Mouse (Mus musculus) forebrain, embryonic 15.5 days (tissue): ENCODE data around the gene Cd101. TPM values are rescaled to one million over a fixed set of nuclear protein-coding genes. Genes with fewer than 3 reads are reported as not detected.

Experiments used
- ATAC-seq: fragments of 200-750 bp; cut with Nextera tagmentation; replicated peaks from 2 replicates; pipeline ENCODE4 v1.8.0; 2017; ENCODE audit warnings: mild to moderate bottlenecking, moderate TSS enrichment, moderate library complexity
- H3K27ac ChIP-seq: fragments of 300-500 bp; sonication (generic); replicated peaks from 2 replicates; pipeline ENCODE4 v1.5.1; 2015; ENCODE audit warnings: mild to moderate bottlenecking, inconsistent platforms
- H3K27me3 ChIP-seq: fragments of 300-500 bp; sonication (generic); 2 replicates; pipeline ENCODE4 v1.6.1; 2015; ENCODE audit warnings: inconsistent platforms
- H3K36me3 ChIP-seq: fragments of 300-500 bp; sonication (generic); 2 replicates; pipeline ENCODE4 v1.6.1; 2015; ENCODE audit warnings: mild to moderate bottlenecking, inconsistent platforms
- H3K4me1 ChIP-seq: fragments of 300-500 bp; sonication (generic); 2 replicates; pipeline ENCODE4 v1.6.1; 2015; ENCODE audit warnings: inconsistent platforms
- H3K4me2 ChIP-seq: fragments of 300-500 bp; sonication (generic); replicated peaks from 2 replicates; pipeline ENCODE4 v1.6.1; 2015; ENCODE audit warnings: mild to moderate bottlenecking, inconsistent platforms
- H3K4me3 ChIP-seq: fragments of 300-500 bp; sonication (generic); 2 replicates; pipeline ENCODE4 v1.5.1; 2015; ENCODE audit warnings: mild to moderate bottlenecking, inconsistent platforms
- H3K9ac ChIP-seq: fragments of 300-500 bp; sonication (generic); replicated peaks from 2 replicates; pipeline ENCODE4 v1.6.1; 2015; ENCODE audit warnings: mild to moderate bottlenecking, inconsistent platforms
- H3K9me3 ChIP-seq: fragments of 300-500 bp; sonication (generic); 2 replicates; pipeline ENCODE4 v1.6.1; 2016; ENCODE audit warnings: inconsistent platforms
- WGBS: fragments of 180-500 bp; shearing (Covaris S2); methylation state at CpG from one replicate; pipeline ENCODE4 v1.1.7; 2015; ENCODE audit warnings: mixed read lengths; 5-methylcytosine and 5-hydroxymethylcytosine counted together
- polyA plus RNA-seq: library from polyadenylated mRNA; unstranded; fragments of >200 nt; fragmentation: Nextera tagmentation; extraction: Ambion mirVana; gene quantifications from 2 replicates; pipeline ENCODE4 v1.2.1, GENCODE M21; 2015

Cd101 gene
- polyA plus RNA-seq, 1 experiment from 2014 or later, result 0.05 TPM

- Histone ChIP-seq H3K9ac (no peak overlapping the region), H3K4me3 (no peak overlapping the region), H3K9me3 (no peaks in the 10 kb centered on the region), H3K4me2 (no peak overlapping the region), H3K36me3 (no peaks in the 10 kb centered on the region), H3K27me3 (no peaks in the 10 kb centered on the region), H3K4me1 (no peaks in the 10 kb centered on the region), H3K27ac (no peak overlapping the region)
- no peak for ATAC-seq
- WGBS, result 91% methylated on average over 8 of the region's 8 CpGs
Measured at GRCm38 (mm10) chr3:100947286-100947685, 82.1 kb downstream of the Cd101 start.

Other genes with a start within 250 kb of the Cd101 start
- not detected in 2 replicates for gene Vtcn1, start 204.1 kb downstream of the Cd101 start, polyA plus RNA-seq
- gene Trim45, start 107.4 kb downstream of the Cd101 start, polyA plus RNA-seq, result 7.8 and 8.0 TPM in 2 replicates
- 6.7 and 8.0 TPM in 2 replicates for gene Ttf2, start 59.9 kb downstream of the Cd101 start, polyA plus RNA-seq
- gene Ptgfrn, start 80.7 kb upstream of the Cd101 start, polyA plus RNA-seq, result 3.4 and 3.8 TPM in 2 replicates